Mouse (Mus musculus) hindbrain, embryonic 14.5 days (tissue): ENCODE measurements at regions not wholly inside any gene's neighbourhood (a gene's known extent, or its start where the extent isn't known, plus 50 kb on each side); places are given as distances from the start of the nearest gene placed in this dataset.

Experiments
- ATAC-seq: fragments of 200-750 bp; cut with Nextera tagmentation; 2 replicates; pipeline ENCODE4 v1.8.0; 2017; ENCODE audit warnings: moderate number of reproducible peaks, mild to moderate bottlenecking, moderate TSS enrichment, moderate library complexity; ENCODE audit not compliant: low FRiP score
- DNase-seq: peaks from one replicate; pipeline ENCODE4 v3.0.0-alpha.2; 2015; ENCODE audit warnings: low spot score
- H3K27ac ChIP-seq: fragments of 300-500 bp; sonication (generic); 2 replicates; pipeline ENCODE4 v1.5.1; 2014; ENCODE audit warnings: mild to moderate bottlenecking, moderate library complexity
- H3K27me3 ChIP-seq: fragments of 300-500 bp; sonication (generic); 2 replicates; pipeline ENCODE4 v1.6.1; 2014; ENCODE audit warnings: mild to moderate bottlenecking, low read length, mixed read lengths; ENCODE audit not compliant: control insufficient read depth, insufficient read depth
- H3K36me3 ChIP-seq: fragments of 300-500 bp; sonication (generic); replicated peaks from 2 replicates; pipeline ENCODE4 v1.6.1; 2014; ENCODE audit not compliant: control insufficient read depth, insufficient read depth
- H3K4me1 ChIP-seq: fragments of 300-500 bp; sonication (generic); replicated peaks from 2 replicates; pipeline ENCODE4 v1.6.1; 2014; ENCODE audit warnings: antibody characterized with exemption, low read length, mixed read lengths; ENCODE audit not compliant: control insufficient read depth, insufficient read depth
- H3K4me2 ChIP-seq: fragments of 300-500 bp; sonication (generic); replicated peaks from 2 replicates; pipeline ENCODE4 v1.6.1; 2014; ENCODE audit warnings: mild to moderate bottlenecking, moderate library complexity
- H3K4me3 ChIP-seq: fragments of 300-500 bp; sonication (generic); replicated peaks from 2 replicates; pipeline ENCODE4 v1.5.1; 2014; ENCODE audit warnings: mild to moderate bottlenecking, low read length
- H3K9ac ChIP-seq: fragments of 300-500 bp; sonication (generic); 2 replicates; pipeline ENCODE4 v1.6.1; 2014
- H3K9me3 ChIP-seq: fragments of 300-500 bp; sonication (generic); 2 replicates; pipeline ENCODE4 v1.6.1; 2016; ENCODE audit warnings: low read length; ENCODE audit not compliant: control insufficient read depth
- WGBS: fragments of 180-500 bp; shearing (Covaris S2); extraction: QIAGEN DNeasy Blood & Tissue Kit; methylation state at CpG from one replicate; pipeline ENCODE4 v1.1.7; 2014; 5-methylcytosine and 5-hydroxymethylcytosine counted together

- DNase-seq (no peak), ATAC-seq (no peak)
- H3K36me3 ChIP-seq, result no peaks in the 10 kb centered on the region
- no peaks in the 10 kb centered on the region for H3K27me3 ChIP-seq
- no peak overlapping the region for H3K4me3 ChIP-seq
- no peak overlapping the region for H3K9ac ChIP-seq
- H3K27ac ChIP-seq, result no peak overlapping the region
- H3K9me3 ChIP-seq, result no peaks in the 10 kb centered on the region
- H3K4me2 ChIP-seq, result no peak overlapping the region
- WGBS, result 78% methylated on average over 10 of the region's 10 CpGs
- H3K4me1 ChIP-seq, result 0 out of 2 replicates have a peak, but pooled peaks cover 3% of the 10 kb centered on the region
These were observed 237.8 kb upstream of the Cntnap4 start for GRCm38 (mm10) chr8:112332021-112332420.

GRCm38 (mm10) chr8:112309816-112310215 is 260.0 kb upstream of the Cntnap4 start:
- DNase-seq, result no peak
- Histone ChIP-seq H3K9ac (no peak overlapping the region), H3K36me3 (no peaks in the 10 kb centered on the region), H3K4me1 (no peaks in the 10 kb centered on the region), H3K9me3 (no peaks in the 10 kb centered on the region), H3K4me3 (no peak overlapping the region), H3K27ac (no peak overlapping the region), H3K4me2 (no peak overlapping the region), H3K27me3 (no peaks in the 10 kb centered on the region)
- WGBS, result 86% methylated on average over 3 of the region's 3 CpGs
- no peak for ATAC-seq

GRCm38 (mm10) chr8:112308354-112308753 is 261.5 kb upstream of the Cntnap4 start:
- WGBS, result 77% methylated on average over 6 of the region's 6 CpGs
- DNase-seq (no peak), ATAC-seq (no peak)
- no peaks in the 10 kb centered on the region for H3K4me1 ChIP-seq
- H3K4me2 ChIP-seq, result no peak overlapping the region
- no peaks in the 10 kb centered on the region for H3K9me3 ChIP-seq
- no peaks in the 10 kb centered on the region for H3K27me3 ChIP-seq
- no peak overlapping the region for H3K9ac ChIP-seq
- no peak overlapping the region for H3K4me3 ChIP-seq
- H3K27ac ChIP-seq, result no peak overlapping the region
- H3K36me3 ChIP-seq, result no peaks in the 10 kb centered on the region

DNA sequence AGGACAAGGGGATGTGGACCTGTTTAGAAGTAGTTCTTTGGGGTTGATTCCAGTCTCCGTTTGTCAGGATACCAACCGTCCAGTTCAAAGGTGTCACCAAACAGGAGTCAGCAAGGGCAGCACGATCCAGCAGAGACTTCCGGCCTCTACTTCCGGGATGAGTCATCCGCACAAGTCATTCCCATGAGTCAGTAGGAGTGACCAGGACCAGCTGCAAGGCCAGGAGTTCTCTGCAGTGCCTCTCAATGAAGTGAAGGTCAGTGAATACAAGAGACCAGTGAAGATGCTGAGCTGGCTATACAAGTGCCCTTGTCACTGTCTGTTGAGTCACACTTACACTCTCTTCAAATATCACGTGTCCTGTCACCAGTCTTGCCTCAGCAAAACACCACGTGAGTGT is 272.8 kb upstream of the Cntnap4 start:
- Histone ChIP-seq H3K27me3 (no peaks in the 10 kb centered on the region), H3K4me1 (no peaks in the 10 kb centered on the region), H3K9me3 (no peaks in the 10 kb centered on the region), H3K36me3 (no peaks in the 10 kb centered on the region), H3K4me3 (no peak overlapping the region), H3K4me2 (no peak overlapping the region), H3K27ac (no peak overlapping the region), H3K9ac (no peak overlapping the region)
- 93% methylated on average over 8 of the region's 8 CpGs for WGBS
- no peak for ATAC-seq
- DNase-seq, result no peak

- Histone ChIP-seq H3K27me3 (no peaks in the 10 kb centered on the region), H3K4me3 (no peak overlapping the region)
- WGBS, result 92% methylated on average over 6 of the region's 6 CpGs
These were observed 268.5 kb upstream of the Gm6793 start for GRCm38 (mm10) chr8:112283316-112283715.

GRCm38 (mm10) chr8:112269598-112269997 is 254.8 kb upstream of the Gm6793 start:
- Histone ChIP-seq H3K9me3 (no peaks in the 10 kb centered on the region), H3K4me2 (peak overlapping the region; percentile 15; the same call in 1 of the 2 replicates), H3K27me3 (no peaks in the 10 kb centered on the region), H3K36me3 (no peaks in the 10 kb centered on the region), H3K4me1 (no peaks in the 10 kb centered on the region; the same call in 1 of the 2 replicates), H3K4me3 (no peak overlapping the region), H3K9ac (no peak overlapping the region), H3K27ac (peak overlapping the region; percentile 71)
- WGBS, result 31% methylated on average over 5 of the region's 5 CpGs
- ATAC-seq (peak; percentile 60; the same call in 1 of the 2 replicates), DNase-seq (no peak)

More at GRCm38 (mm10) chr8:112283316-112283715, 268.5 kb upstream of the Gm6793 start:
- Histone ChIP-seq H3K4me1 (no peaks in the 10 kb centered on the region), H3K36me3 (no peaks in the 10 kb centered on the region), H3K9ac (no peak overlapping the region), H3K4me2 (no peak overlapping the region), H3K27ac (no peak overlapping the region), H3K9me3 (no peaks in the 10 kb centered on the region)
- DNase-seq (no peak), ATAC-seq (no peak)

DNA sequence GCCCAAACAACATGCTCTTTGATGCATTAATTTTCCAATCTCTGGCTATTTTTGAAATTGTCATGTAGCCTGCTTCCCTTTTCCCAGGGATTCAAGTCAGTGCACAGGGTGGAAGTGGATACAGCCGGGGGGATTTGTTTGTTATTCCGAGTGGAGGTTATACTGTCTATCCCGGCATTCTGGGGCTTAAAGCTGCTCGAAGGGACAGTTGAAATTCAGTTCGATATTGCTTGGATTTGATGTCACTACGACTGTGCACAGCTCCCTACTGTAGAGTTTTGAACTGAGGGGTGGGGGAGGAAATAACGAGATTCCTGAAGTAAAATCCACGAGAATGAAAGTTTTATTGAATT is 254.4 kb upstream of the Gm6793 start:
- H3K4me1 ChIP-seq, result no peaks in the 10 kb centered on the region; the same call in 1 of the 2 replicates
- no peak overlapping the region for H3K4me3 ChIP-seq
- H3K9me3 ChIP-seq, result no peaks in the 10 kb centered on the region
- ATAC-seq (peak; percentile 53; the same call in 1 of the 2 replicates), DNase-seq (no peak)
- WGBS, result 21% methylated on average over 8 of the region's 8 CpGs
- H3K4me2 ChIP-seq, result peak overlapping the region; percentile 15
- H3K27ac ChIP-seq, result peak overlapping the region; percentile 71
- H3K9ac ChIP-seq, result no peak overlapping the region
- no peaks in the 10 kb centered on the region for H3K36me3 ChIP-seq
- no peaks in the 10 kb centered on the region for H3K27me3 ChIP-seq

GRCm38 (mm10) chr8:112268544-112269213 is 253.8 kb upstream of the Gm6793 start:
- no peaks in the 10 kb centered on the region; the same call in 1 of the 2 replicates for H3K4me1 ChIP-seq
- 25% methylated on average over 9 of the region's 9 CpGs for WGBS
- peak; percentile 38 for DNase-seq
- peak overlapping the region; percentile 71 for H3K27ac ChIP-seq
- H3K4me2 ChIP-seq, result peak overlapping the region; percentile 15
- no peak overlapping the region for H3K9ac ChIP-seq
- peak; percentile 77 for ATAC-seq
- H3K9me3 ChIP-seq, result no peaks in the 10 kb centered on the region
- H3K4me3 ChIP-seq, result no peak overlapping the region
- no peaks in the 10 kb centered on the region for H3K36me3 ChIP-seq
- H3K27me3 ChIP-seq, result no peaks in the 10 kb centered on the region

DNA sequence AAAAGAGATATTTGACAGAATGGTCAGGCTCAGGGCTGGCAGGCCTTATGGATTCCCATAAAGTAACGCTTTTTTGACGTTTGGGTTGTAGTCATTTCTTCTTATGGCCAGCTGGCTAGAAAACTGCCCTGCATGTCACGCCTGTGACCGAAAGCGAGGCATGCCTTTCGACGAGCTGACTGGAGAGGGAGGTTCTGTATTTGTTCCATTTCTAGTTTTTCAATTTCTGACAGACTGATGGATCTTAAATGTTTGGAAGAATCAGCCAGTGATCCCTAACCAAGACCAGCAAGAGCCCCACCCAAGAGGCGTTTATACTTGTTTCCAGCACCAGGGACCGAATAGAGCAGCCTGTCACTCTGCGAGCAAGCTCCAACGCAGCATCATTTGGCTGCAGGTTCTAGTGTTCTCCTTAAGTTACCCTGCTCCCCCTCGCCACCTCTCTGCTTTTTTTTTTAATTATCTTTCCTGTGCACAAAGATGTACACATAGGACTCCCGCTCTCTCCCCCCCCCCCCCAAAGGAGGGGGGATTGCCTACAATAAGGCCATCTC is 243.2 kb upstream of the Gm6793 start:
- no peak for ATAC-seq
- peak overlapping the region; percentile 31 for H3K9ac ChIP-seq
- peak; percentile 36 for DNase-seq

More for the DNA sequence above, 243.2 kb upstream of the Gm6793 start:
- no peaks in the 10 kb centered on the region for H3K36me3 ChIP-seq
- peak overlapping the region; percentile 53 for H3K4me2 ChIP-seq
- WGBS, result 36% methylated on average over 13 of the region's 13 CpGs
- H3K27ac ChIP-seq, result peak overlapping the region; percentile 55
- H3K4me1 ChIP-seq, result peaks cover 16% of the 10 kb centered on the region
- peak overlapping the region; percentile 24; the same call in 1 of the 2 replicates for H3K4me3 ChIP-seq
- H3K27me3 ChIP-seq, result no peaks in the 10 kb centered on the region
- no peaks in the 10 kb centered on the region for H3K9me3 ChIP-seq
